In genomic region chr9:64591436-64591835, GRCm38 (mm10) we compare ENCODE assay signal across 17 mouse cellular contexts.
DNase-seq lines count a peak whose midpoint lies in the region; ATAC-seq and TF ChIP-seq lines count a peak whose summit lies in the region.
"Had no signal": no experiment of that assay in that cellular context is flagged by ENCODE, and none has a peak within 500 bp of the region (broad histone marks: within the 10 kb centered on the region; RNA-seq: fewer than 3 reads in every experiment).

No protein-coding gene starts in this region.

- peak overlapping the region; percentile 65; the same call in 1 of the 2 replicates for H3K27ac ChIP-seq in heart, embryonic 10.5 days
- no peak overlapping the region for H3K27ac ChIP-seq in heart, embryonic 11.5 days (ENCODE audit: low read depth, low read length)
- H3K27ac ChIP-seq in MEL (ENCODE audit: control insufficient read depth, low read depth, low read length), result no peak overlapping the region
- no peak overlapping the region for H3K27ac ChIP-seq in intestine, embryonic 15.5 days
- H3K27ac ChIP-seq in liver, embryonic 16.5 days (ENCODE audit: low read length), result peak overlapping the region; percentile 95
- no peak overlapping the region for H3K27ac ChIP-seq in midbrain, embryonic 15.5 days
- H3K27ac ChIP-seq: embryonic facial prominence, embryonic 12.5 days; forebrain, embryonic 13.5 days; gastrocnemius, adult 2 months; limb, embryonic 15.5 days; neural tube, embryonic 15.5 days had no signal

- no peaks in the 10 kb centered on the region for H3K79me2 ChIP-seq in MEL (ENCODE audit: control insufficient read depth, insufficient read depth, low read length, poor library complexity)

- DNase-seq in heart, embryonic 10.5 days (ENCODE audit: low spot score), result no peak
- peak; percentile 15 for DNase-seq in MEL (ENCODE audit: low read depth, low spot score)
- no peak for DNase-seq in embryo, embryonic 11 days
- no peak for DNase-seq in layer of hippocampus, adult 18-20 months (ENCODE audit: low spot score in 2 of 2)
- DNase-seq: adrenal gland, postnatal 25 days; B cell, adult 2 months; kidney, postnatal 36 days had no signal

- TF ChIP-seq EP300 in MEL (IDR thresholded peaks at IDR 0.05; ENCODE audit: low read depth in 1 of 2, low read length in 2 of 2), result no peak

- peak in 1 of 3 experiments; percentile 22; a peak in 2 of 6 replicates for TF ChIP-seq CTCF in MEL (IDR thresholded peaks at IDR 0.05 in 2 of 3, conservative IDR thresholded peaks at IDR 0.05 in 1 of 3; ENCODE audit: control insufficient read depth in 1 of 3, insufficient read depth in 1 of 3, low read depth in 2 of 3, low read length in 3 of 3, poor library complexity in 1 of 3, severe bottlenecking in 1 of 3)

- H3K4me3 ChIP-seq in heart, embryonic 10.5 days, result no peak overlapping the region
- no peak overlapping the region for H3K4me3 ChIP-seq in heart, embryonic 11.5 days (ENCODE audit: low read depth, low read length)
- H3K4me3 ChIP-seq in MEL (ENCODE audit: control insufficient read depth in 1 of 2, insufficient read depth in 1 of 2, low read depth in 2 of 2, low read length in 2 of 2), result no peak overlapping the region
- H3K4me3 ChIP-seq in intestine, embryonic 15.5 days (replicated peaks), result no peak overlapping the region
- no peak overlapping the region for H3K4me3 ChIP-seq in liver, embryonic 16.5 days (ENCODE audit: low read depth, low read length)
- no peak overlapping the region for H3K4me3 ChIP-seq in midbrain, embryonic 15.5 days
- H3K4me3 ChIP-seq: embryonic facial prominence, embryonic 12.5 days; forebrain, embryonic 13.5 days; gastrocnemius, adult 2 months; hindbrain, embryonic 10.5 days; limb, embryonic 15.5 days; neural tube, embryonic 15.5 days had no signal

- no peak overlapping the region for H3K9ac ChIP-seq in heart, embryonic 11.5 days (ENCODE audit: low read depth, low read length)
- no peak overlapping the region for H3K9ac ChIP-seq in MEL (ENCODE audit: control insufficient read depth, low read depth, low read length, poor library complexity, severe bottlenecking)
- no peak overlapping the region for H3K9ac ChIP-seq in intestine, embryonic 15.5 days
- peak overlapping the region; percentile 45; the same call in 1 of the 2 replicates for H3K9ac ChIP-seq in liver, embryonic 16.5 days (ENCODE audit: low read depth, low read length)
- no peak overlapping the region for H3K9ac ChIP-seq in midbrain, embryonic 15.5 days
- H3K9ac ChIP-seq: embryonic facial prominence, embryonic 12.5 days; forebrain, embryonic 13.5 days; limb, embryonic 15.5 days; neural tube, embryonic 15.5 days had no signal

- H3K36me3 ChIP-seq in heart, embryonic 10.5 days, result no peaks in the 10 kb centered on the region
- no peaks in the 10 kb centered on the region for H3K36me3 ChIP-seq in heart, embryonic 11.5 days (ENCODE audit: control insufficient read depth, insufficient read depth, low read length)
- H3K36me3 ChIP-seq in MEL (ENCODE audit: control insufficient read depth in 1 of 2, insufficient read depth in 2 of 2, low read length in 2 of 2), result peaks cover 0 to 3% of the 10 kb centered on the region in 2 experiments; a peak in 2 of 4 replicates
- no peaks in the 10 kb centered on the region for H3K36me3 ChIP-seq in intestine, embryonic 15.5 days
- H3K36me3 ChIP-seq in liver, embryonic 16.5 days (ENCODE audit: control insufficient read depth, insufficient read depth), result no peaks in the 10 kb centered on the region
- H3K36me3 ChIP-seq in midbrain, embryonic 15.5 days (replicated peaks), result no peaks in the 10 kb centered on the region
- H3K36me3 ChIP-seq: embryonic facial prominence, embryonic 12.5 days; hindbrain, embryonic 10.5 days; limb, embryonic 15.5 days; neural tube, embryonic 15.5 days had no signal

- peaks cover 9% of the 10 kb centered on the region; the same call in 1 of the 2 replicates for H3K4me1 ChIP-seq in heart, embryonic 10.5 days
- H3K4me1 ChIP-seq in heart, embryonic 11.5 days (ENCODE audit: control insufficient read depth, insufficient read depth, low read length), result peaks cover 3% of the 10 kb centered on the region; the same call in 1 of the 2 replicates
- H3K4me1 ChIP-seq in MEL (ENCODE audit: control insufficient read depth in 1 of 2, insufficient read depth in 2 of 2, low read length in 2 of 2), result peaks cover 0 to 10% of the 10 kb centered on the region in 2 experiments; a peak in 2 of 4 replicates
- H3K4me1 ChIP-seq in intestine, embryonic 15.5 days (replicated peaks), result 0 out of 2 replicates have a peak, but pooled peaks cover 18% of the 10 kb centered on the region
- peaks cover 38% of the 10 kb centered on the region for H3K4me1 ChIP-seq in liver, embryonic 16.5 days (ENCODE audit: control insufficient read depth, low read depth, low read length)
- peaks cover 10% of the 10 kb centered on the region; the same call in 1 of the 2 replicates for H3K4me1 ChIP-seq in midbrain, embryonic 15.5 days
- H3K4me1 ChIP-seq: limb, embryonic 15.5 days had no signal

- H3K9me3 ChIP-seq in heart, embryonic 10.5 days, result no peaks in the 10 kb centered on the region
- no peaks in the 10 kb centered on the region for H3K9me3 ChIP-seq in heart, embryonic 11.5 days (replicated peaks; ENCODE audit: control insufficient read depth, low read length)
- no peaks in the 10 kb centered on the region for H3K9me3 ChIP-seq in MEL (replicated peaks; ENCODE audit: insufficient read depth, low read length)
- H3K9me3 ChIP-seq in intestine, embryonic 15.5 days, result no peaks in the 10 kb centered on the region
- no peaks in the 10 kb centered on the region for H3K9me3 ChIP-seq in liver, embryonic 16.5 days (replicated peaks; ENCODE audit: control insufficient read depth, low read length)
- no peaks in the 10 kb centered on the region for H3K9me3 ChIP-seq in midbrain, embryonic 15.5 days
- H3K9me3 ChIP-seq: embryonic facial prominence, embryonic 12.5 days; forebrain, embryonic 13.5 days; hindbrain, embryonic 10.5 days; limb, embryonic 15.5 days; neural tube, embryonic 15.5 days had no signal

- H3K27me3 ChIP-seq in heart, embryonic 10.5 days (ENCODE audit: insufficient read depth, poor library complexity, severe bottlenecking), result peaks cover 38% of the 10 kb centered on the region
- H3K27me3 ChIP-seq in heart, embryonic 11.5 days (ENCODE audit: control insufficient read depth, insufficient read depth, low read length), result peaks cover 3% of the 10 kb centered on the region; the same call in 1 of the 2 replicates
- H3K27me3 ChIP-seq in MEL (ENCODE audit: control insufficient read depth in 1 of 2, insufficient read depth in 2 of 2, low read length in 2 of 2), result no peaks in the 10 kb centered on the region
- no peaks in the 10 kb centered on the region for H3K27me3 ChIP-seq in intestine, embryonic 15.5 days (replicated peaks)
- no peaks in the 10 kb centered on the region for H3K27me3 ChIP-seq in liver, embryonic 16.5 days (ENCODE audit: control insufficient read depth, insufficient read depth, low read depth, low read length)
- H3K27me3 ChIP-seq in midbrain, embryonic 15.5 days (replicated peaks), result no peaks in the 10 kb centered on the region
- H3K27me3 ChIP-seq: embryonic facial prominence, embryonic 12.5 days; limb, embryonic 15.5 days had no signal

- WGBS in heart, embryonic 10.5 days, result 84% methylated on average over 1 of the region's 1 CpGs
- 76% methylated on average over 1 of the region's 1 CpGs for WGBS in heart, embryonic 11.5 days (ENCODE audit: insufficient replicate concordance)
- WGBS in intestine, embryonic 15.5 days, result 77% methylated on average over 1 of the region's 1 CpGs
- 86% methylated on average over 1 of the region's 1 CpGs for WGBS in liver, embryonic 16.5 days (ENCODE audit: insufficient replicate concordance)
- WGBS in midbrain, embryonic 15.5 days, result 81% methylated on average over 1 of the region's 1 CpGs

- ATAC-seq in heart, embryonic 11.5 days (replicated peaks; ENCODE audit: insufficient number of reproducible peaks, low FRiP score, low TSS enrichment), result no peak
- peak; percentile 65 for ATAC-seq in intestine, embryonic 15.5 days
- peak; percentile 62 for ATAC-seq in liver, embryonic 16.5 days (ENCODE audit: low read depth)
- no peak for ATAC-seq in midbrain, embryonic 15.5 days (replicated peaks)
- ATAC-seq: forebrain, embryonic 13.5 days had no signal

- H3K4me2 ChIP-seq in heart, embryonic 11.5 days, result no peak overlapping the region
- H3K4me2 ChIP-seq in intestine, embryonic 15.5 days (replicated peaks), result no peak overlapping the region
- H3K4me2 ChIP-seq in liver, embryonic 16.5 days (ENCODE audit: low read depth, low read length), result no peak overlapping the region
- no peak overlapping the region for H3K4me2 ChIP-seq in midbrain, embryonic 15.5 days
- H3K4me2 ChIP-seq: embryonic facial prominence, embryonic 12.5 days; forebrain, embryonic 13.5 days; limb, embryonic 15.5 days; neural tube, embryonic 15.5 days had no signal

- no peak for TF ChIP-seq RAD21 in MEL (IDR thresholded peaks at IDR 0.05; ENCODE audit: low read depth, low read length)

- TF ChIP-seq POLR2A in MEL (IDR thresholded peaks at IDR 0.05; ENCODE audit: control insufficient read depth in 1 of 2, insufficient read depth in 1 of 2, low read depth in 1 of 2, low read length in 2 of 2, poor library complexity in 1 of 2), result no peak

TF ChIP-seq in MEL, 35 proteins besides CTCF, POLR2A, EP300 and RAD21:
- no peak for TF ChIP-seq MYB (IDR thresholded peaks at IDR 0.05; ENCODE audit: low read depth, low read length)
- no peak for TF ChIP-seq UBTF (IDR thresholded peaks at IDR 0.05; ENCODE audit: borderline replicate concordance, insufficient read depth, low read depth, low read length)
- TF ChIP-seq ZMIZ1 (IDR thresholded peaks at IDR 0.05; ENCODE audit: low read depth, low read length), result no peak
- no peak for TF ChIP-seq TCF12 (IDR thresholded peaks at IDR 0.05; ENCODE audit: low read depth, low read length)
- peak; percentile 31 for TF ChIP-seq SMC3 (IDR thresholded peaks at IDR 0.05; ENCODE audit: low read depth, low read length)

Comparison
In these comparisons a context has a peak if more than half of its experiments do, and no peak if none do; other contexts are left out.
1. H3K27ac ChIP-seq: peak in heart, embryonic 10.5 days (single experiment) and liver, embryonic 16.5 days (single experiment); none in heart, embryonic 11.5 days (single experiment), MEL (single experiment), intestine, embryonic 15.5 days (single experiment) and midbrain, embryonic 15.5 days (single experiment).
2. ATAC-seq: peak in intestine, embryonic 15.5 days (single experiment) and liver, embryonic 16.5 days (single experiment); none in heart, embryonic 11.5 days (single experiment) and midbrain, embryonic 15.5 days (single experiment).